In genomic region chr1:127442880-127443877, GRCm38 (mm10) we compare ENCODE assay signal across 7 mouse cellular contexts.
DNase-seq lines count a peak whose midpoint lies in the region; ATAC-seq and TF ChIP-seq lines count a peak whose summit lies in the region.

No protein-coding gene starts in this region.

- H3K27ac ChIP-seq in stomach, embryonic 16.5 days (ENCODE audit: low read length), result peak overlapping the region; percentile 17; the same call in 1 of the 2 replicates
- no peak overlapping the region for H3K27ac ChIP-seq in stomach, postnatal 0 days (replicated peaks)
- H3K27ac ChIP-seq in forebrain, embryonic 16.5 days (ENCODE audit: low read length), result no peak overlapping the region
- H3K27ac ChIP-seq in midbrain, embryonic 11.5 days (ENCODE audit: low read depth, low read length), result no peak overlapping the region

- ATAC-seq in stomach, embryonic 16.5 days (ENCODE audit: insufficient read depth, low FRiP score), result no peak
- ATAC-seq in stomach, postnatal 0 days (ENCODE audit: low FRiP score, low TSS enrichment), result no peak
- peak; percentile 28; the same call in 1 of the 2 replicates for ATAC-seq in forebrain, embryonic 16.5 days
- peak; percentile 77 for ATAC-seq in midbrain, embryonic 11.5 days (ENCODE audit: low FRiP score)
- ATAC-seq in megakaryocyte progenitor cell, adult 5-6 weeks (replicated peaks; ENCODE audit: poor library complexity), result no peak

- H3K4me2 ChIP-seq in stomach, embryonic 16.5 days (ENCODE audit: low read depth, low read length), result no peak overlapping the region
- no peak overlapping the region for H3K4me2 ChIP-seq in stomach, postnatal 0 days (replicated peaks; ENCODE audit: low read depth)
- no peak overlapping the region for H3K4me2 ChIP-seq in forebrain, embryonic 16.5 days (ENCODE audit: low read length)
- no peak overlapping the region for H3K4me2 ChIP-seq in midbrain, embryonic 11.5 days

- H3K27me3 ChIP-seq in stomach, embryonic 16.5 days (ENCODE audit: control insufficient read depth, insufficient read depth, low read length), result no peaks in the 10 kb centered on the region
- H3K27me3 ChIP-seq in stomach, postnatal 0 days (ENCODE audit: control insufficient read depth, insufficient read depth, low read length), result no peaks in the 10 kb centered on the region
- H3K27me3 ChIP-seq in forebrain, embryonic 16.5 days (replicated peaks; ENCODE audit: control insufficient read depth, insufficient read depth, low read length), result no peaks in the 10 kb centered on the region
- no peaks in the 10 kb centered on the region for H3K27me3 ChIP-seq in midbrain, embryonic 11.5 days (ENCODE audit: control insufficient read depth, insufficient read depth, low read length)

- H3K9ac ChIP-seq in stomach, embryonic 16.5 days (ENCODE audit: low read length), result no peak overlapping the region
- no peak overlapping the region for H3K9ac ChIP-seq in stomach, postnatal 0 days (ENCODE audit: low read length)
- no peak overlapping the region for H3K9ac ChIP-seq in forebrain, embryonic 16.5 days (replicated peaks; ENCODE audit: low read depth, low read length)
- H3K9ac ChIP-seq in midbrain, embryonic 11.5 days (ENCODE audit: low read length), result no peak overlapping the region

- TF ChIP-seq CTCF in stomach, postnatal 0 days (IDR thresholded peaks at IDR 0.05; ENCODE audit: low read depth), result no peak

- no peak for DNase-seq in stomach, postnatal 0 days (ENCODE audit: low spot score)
- peak; percentile 89 for DNase-seq in midbrain, embryonic 11.5 days (ENCODE audit: low spot score, missing footprints)
- DNase-seq in cerebellum, adult 11-12 months, result no peak
- no peak for DNase-seq in urinary bladder, postnatal 4 days (ENCODE audit: low spot score in 2 of 2)

- TF ChIP-seq EP300 in stomach, postnatal 0 days (optimal IDR thresholded peaks at IDR 0.05), result no peak

- no peaks in the 10 kb centered on the region for H3K9me3 ChIP-seq in stomach, embryonic 16.5 days (replicated peaks; ENCODE audit: control insufficient read depth, low read length)
- no peaks in the 10 kb centered on the region for H3K9me3 ChIP-seq in stomach, postnatal 0 days (ENCODE audit: control insufficient read depth, low read length)
- H3K9me3 ChIP-seq in forebrain, embryonic 16.5 days (ENCODE audit: control insufficient read depth, low read length), result no peaks in the 10 kb centered on the region
- H3K9me3 ChIP-seq in midbrain, embryonic 11.5 days (ENCODE audit: control insufficient read depth, low read length), result no peaks in the 10 kb centered on the region

- WGBS in stomach, embryonic 16.5 days, result 60% methylated on average over 14 of the region's 14 CpGs
- WGBS in stomach, postnatal 0 days, result 60% methylated on average over 14 of the region's 14 CpGs
- 21% methylated on average over 14 of the region's 14 CpGs for WGBS in forebrain, embryonic 16.5 days
- 24% methylated on average over 14 of the region's 14 CpGs for WGBS in midbrain, embryonic 11.5 days

- peaks cover 11% of the 10 kb centered on the region; the same call in 1 of the 2 replicates for H3K4me1 ChIP-seq in stomach, embryonic 16.5 days (ENCODE audit: control insufficient read depth, insufficient read depth, low read length)
- no peaks in the 10 kb centered on the region for H3K4me1 ChIP-seq in stomach, postnatal 0 days (replicated peaks; ENCODE audit: control insufficient read depth, insufficient read depth)
- H3K4me1 ChIP-seq in forebrain, embryonic 16.5 days (replicated peaks; ENCODE audit: control insufficient read depth, insufficient read depth, low read length), result peaks cover 7% of the 10 kb centered on the region
- peaks cover 30% of the 10 kb centered on the region for H3K4me1 ChIP-seq in midbrain, embryonic 11.5 days (ENCODE audit: control insufficient read depth, insufficient read depth, low read length)

- no peaks in the 10 kb centered on the region; the same call in 1 of the 2 replicates for H3K36me3 ChIP-seq in stomach, embryonic 16.5 days (ENCODE audit: control insufficient read depth, insufficient read depth, low read length)
- peaks cover 3% of the 10 kb centered on the region; the same call in 1 of the 2 replicates for H3K36me3 ChIP-seq in stomach, postnatal 0 days (ENCODE audit: control insufficient read depth, insufficient read depth, low read length)
- H3K36me3 ChIP-seq in forebrain, embryonic 16.5 days (ENCODE audit: control insufficient read depth, insufficient read depth), result peaks cover 5% of the 10 kb centered on the region; the same call in 1 of the 2 replicates
- no peaks in the 10 kb centered on the region for H3K36me3 ChIP-seq in midbrain, embryonic 11.5 days (ENCODE audit: control insufficient read depth, insufficient read depth, low read length)

- H3K4me3 ChIP-seq in stomach, embryonic 16.5 days (replicated peaks; ENCODE audit: low read length), result no peak overlapping the region
- no peak overlapping the region for H3K4me3 ChIP-seq in stomach, postnatal 0 days (ENCODE audit: low read depth, low read length)
- no peak overlapping the region for H3K4me3 ChIP-seq in forebrain, embryonic 16.5 days (replicated peaks; ENCODE audit: low read length)
- H3K4me3 ChIP-seq in midbrain, embryonic 11.5 days (ENCODE audit: low read depth, low read length), result no peak overlapping the region

Comparison
In these comparisons a context has a peak if more than half of its experiments do, and no peak if none do; other contexts are left out.
1. ATAC-seq: peak in forebrain, embryonic 16.5 days (single experiment) and midbrain, embryonic 11.5 days (single experiment); none in stomach, embryonic 16.5 days (single experiment), stomach, postnatal 0 days (single experiment) and megakaryocyte progenitor cell, adult 5-6 weeks (single experiment).